21 mouse cellular contexts compared by ENCODE assay signal in the genomic region with DNA sequence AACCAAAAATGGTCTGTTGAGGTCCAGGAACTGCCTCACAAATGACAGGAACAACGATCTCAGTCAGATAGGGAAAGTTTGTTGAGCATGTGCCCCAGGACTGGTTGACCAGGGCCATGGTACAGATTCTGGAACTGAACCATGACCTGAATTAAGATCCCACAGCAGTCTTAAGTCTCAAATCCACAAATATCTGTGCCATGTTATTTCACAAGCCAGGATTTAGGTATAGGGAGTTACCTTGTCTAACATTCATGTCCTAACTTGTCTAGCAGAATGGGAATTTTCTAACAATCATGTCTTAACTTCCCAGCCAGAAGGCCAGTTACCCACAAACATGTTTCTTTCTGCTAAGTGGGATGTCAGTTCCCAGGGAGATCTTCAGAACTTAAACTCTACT.
"Had no signal": no experiment of that assay in that cellular context is flagged by ENCODE, and none has a peak within 500 bp of the region (broad histone marks: within the 10 kb centered on the region; RNA-seq: fewer than 3 reads in every experiment).

No protein-coding gene starts in this region.

- ATAC-seq: liver, postnatal 0 days; lung, postnatal 0 days; midbrain, embryonic 13.5 days; midbrain, embryonic 15.5 days had no signal

- DNase-seq: liver, postnatal 0 days; lung, adult 2 months; lung, postnatal 14 days; lung, postnatal 4 days; retina, postnatal 1 day; right cerebral cortex, adult 18-20 months; right cerebral cortex, postnatal 25 days; right cerebral cortex, postnatal 4 days; thymus, adult 2 months; thymus, postnatal 25 days; thymus, postnatal 4 days had no signal

- H3K27me3 ChIP-seq: lung, embryonic 15.5 days; midbrain, embryonic 13.5 days; midbrain, embryonic 15.5 days; neural tube, embryonic 13.5 days; neural tube, embryonic 15.5 days; stomach, embryonic 15.5 days had no signal

- H3K9ac ChIP-seq: liver, postnatal 0 days; lung, embryonic 15.5 days; midbrain, embryonic 13.5 days; midbrain, embryonic 15.5 days; neural tube, embryonic 13.5 days; neural tube, embryonic 15.5 days; stomach, embryonic 15.5 days had no signal

- H3K27ac ChIP-seq: lung, embryonic 15.5 days; midbrain, embryonic 10.5 days; midbrain, embryonic 13.5 days; midbrain, embryonic 15.5 days; neural tube, embryonic 13.5 days; neural tube, embryonic 15.5 days; stomach, embryonic 15.5 days; stomach, postnatal 0 days had no signal

- H3K4me2 ChIP-seq: lung, embryonic 15.5 days; midbrain, embryonic 13.5 days; midbrain, embryonic 15.5 days; neural tube, embryonic 13.5 days; neural tube, embryonic 15.5 days; stomach, embryonic 15.5 days had no signal

- H3K9me3 ChIP-seq: lung, embryonic 15.5 days; midbrain, embryonic 10.5 days; midbrain, embryonic 13.5 days; midbrain, embryonic 15.5 days; neural tube, embryonic 13.5 days; neural tube, embryonic 15.5 days; stomach, embryonic 15.5 days had no signal

- H3K4me3 ChIP-seq: lung, embryonic 15.5 days; midbrain, embryonic 10.5 days; midbrain, embryonic 13.5 days; midbrain, embryonic 15.5 days; myocyte; neural tube, embryonic 13.5 days; neural tube, embryonic 15.5 days; stomach, embryonic 15.5 days had no signal

- H3K4me1 ChIP-seq: lung, embryonic 15.5 days; midbrain, embryonic 10.5 days; midbrain, embryonic 13.5 days; midbrain, embryonic 15.5 days; neural tube, embryonic 13.5 days; neural tube, embryonic 15.5 days; stomach, embryonic 15.5 days had no signal

- H3K36me3 ChIP-seq: lung, embryonic 15.5 days; midbrain, embryonic 10.5 days; midbrain, embryonic 13.5 days; midbrain, embryonic 15.5 days; neural tube, embryonic 13.5 days; neural tube, embryonic 15.5 days; stomach, embryonic 15.5 days had no signal
